Mouse (Mus musculus) lung, postnatal 0 days (tissue): ENCODE measurements at regions not wholly inside any gene's neighbourhood (a gene's known extent, or its start where the extent isn't known, plus 50 kb on each side); places are given as distances from the start of the nearest gene placed in this dataset.

Experiments used
- CTCF ChIP-seq: IDR thresholded peaks from 2 replicates; pipeline ENCODE4 v1.5.1; 2016; ENCODE audit warnings: antibody characterized with exemption, mild to moderate bottlenecking
- EP300 ChIP-seq: IDR thresholded peaks from 2 replicates; pipeline ENCODE4 v1.6.1; 2016; ENCODE audit warnings: antibody characterized with exemption, mild to moderate bottlenecking, control low read depth

DNA sequence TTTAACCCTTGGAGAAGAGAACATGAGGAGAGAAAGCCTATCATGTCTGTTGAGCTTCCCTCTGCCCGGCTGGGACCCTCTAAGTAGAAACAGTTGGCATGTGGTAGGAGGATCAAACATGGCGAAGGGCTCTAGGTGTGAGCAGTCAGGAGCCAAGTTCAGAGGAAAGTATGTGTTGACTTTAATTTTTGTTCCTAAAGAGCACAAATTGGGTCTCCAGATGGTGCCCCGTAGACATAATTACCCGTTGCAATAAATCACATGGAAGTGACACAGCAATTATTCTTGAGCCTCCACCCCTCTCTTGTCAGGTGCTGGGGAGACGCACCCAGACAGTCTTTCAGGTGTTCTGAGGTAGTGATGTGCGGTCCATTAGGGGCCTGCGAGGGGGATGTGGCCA is 239.9 kb upstream of the Elac2 start:
- TF ChIP-seq CTCF (no peak), EP300 (no peak)
